Mouse (Mus musculus) limb, embryonic 11.5 days (tissue): ENCODE results near the gene Magi2. TPM values are rescaled to one million over a fixed set of nuclear protein-coding genes. Genes with fewer than 3 reads are reported as not detected.
A peak's percentile ranks its signal among the peaks of the same experiment; 100 is the strongest.

Source experiments
- ATAC-seq: fragments of 200-750 bp; cut with Nextera tagmentation; 2 replicates; pipeline ENCODE4 v1.8.0; 2017; ENCODE audit warnings: low read depth; ENCODE audit not compliant: insufficient number of reproducible peaks, low FRiP score, low TSS enrichment
- DNase-seq: peaks from one replicate; pipeline ENCODE4 v3.0.0-alpha.2; 2015; ENCODE audit warnings: low spot score
- H3K27ac ChIP-seq: fragments of 300-500 bp; sonication (generic); replicated peaks from 2 replicates; pipeline ENCODE4 v1.5.1; 2014; ENCODE audit warnings: low read depth, mild to moderate bottlenecking, low read length
- H3K27me3 ChIP-seq: fragments of 300-500 bp; sonication (generic); 2 replicates; pipeline ENCODE4 v1.6.1; 2014; ENCODE audit warnings: mild to moderate bottlenecking, low read length, mixed read lengths; ENCODE audit not compliant: control insufficient read depth, insufficient read depth
- H3K36me3 ChIP-seq: fragments of 300-500 bp; sonication (generic); 2 replicates; pipeline ENCODE4 v1.6.1; 2014; ENCODE audit warnings: mild to moderate bottlenecking, low read length, moderate library complexity, mixed read lengths; ENCODE audit not compliant: control insufficient read depth, insufficient read depth
- H3K4me1 ChIP-seq: fragments of 300-500 bp; sonication (generic); 2 replicates; pipeline ENCODE4 v1.6.1; 2014; ENCODE audit warnings: low read length, mixed read lengths; ENCODE audit not compliant: control insufficient read depth, insufficient read depth
- H3K4me2 ChIP-seq: fragments of 300-500 bp; sonication (generic); 2 replicates; pipeline ENCODE4 v1.6.1; 2014; ENCODE audit warnings: low read depth, mild to moderate bottlenecking, moderate library complexity; ENCODE audit not compliant: severe bottlenecking
- H3K4me3 ChIP-seq: fragments of 300-500 bp; sonication (generic); 2 replicates; pipeline ENCODE4 v1.5.1; 2014; ENCODE audit warnings: low read depth, low read length
- H3K9ac ChIP-seq: fragments of 300-500 bp; sonication (generic); 2 replicates; pipeline ENCODE4 v1.6.1; 2014; ENCODE audit warnings: mild to moderate bottlenecking, low read length
- H3K9me3 ChIP-seq: fragments of 300-500 bp; sonication (generic); 2 replicates; pipeline ENCODE4 v1.6.1; 2016; ENCODE audit warnings: low read length; ENCODE audit not compliant: control insufficient read depth
- WGBS: fragments of 180-500 bp; shearing (Covaris S2); extraction: QIAGEN DNeasy Blood & Tissue Kit; methylation state at CpG from one replicate; pipeline ENCODE4 v1.1.7; 2014; 5-methylcytosine and 5-hydroxymethylcytosine counted together
- polyA plus RNA-seq: library from polyadenylated mRNA; unstranded; fragments of >200 nt; fragmentation: Nextera tagmentation; extraction: Ambion mirVana; gene quantifications from 2 replicates; pipeline ENCODE4 v1.2.1, GENCODE M21; 2014

Gene Magi2
- polyA plus RNA-seq, 1 experiment from 2014 or later, result 2.8 TPM

GRCm38 (mm10) chr5:19901625-19902024, 674.8 kb downstream of the Magi2 start:
- Histone ChIP-seq H3K27ac (no peak overlapping the region), H3K4me1 (no peaks in the 10 kb centered on the region), H3K4me3 (no peak overlapping the region), H3K27me3 (no peaks in the 10 kb centered on the region), H3K9ac (no peak overlapping the region), H3K4me2 (no peak overlapping the region), H3K9me3 (no peaks in the 10 kb centered on the region), H3K36me3 (no peaks in the 10 kb centered on the region)
- WGBS, result 80% methylated on average over 8 of the region's 8 CpGs
- DNase-seq (no peak), ATAC-seq (no peak)

GRCm38 (mm10) chr5:19906636-19907035, 679.8 kb downstream of the Magi2 start:
- no peak overlapping the region for H3K9ac ChIP-seq
- H3K4me2 ChIP-seq, result no peak overlapping the region
- ATAC-seq, result no peak
- H3K36me3 ChIP-seq, result no peaks in the 10 kb centered on the region
- 76% methylated on average over 4 of the region's 4 CpGs for WGBS
- H3K4me3 ChIP-seq, result no peak overlapping the region
- H3K4me1 ChIP-seq, result 0 out of 2 replicates have a peak, but pooled peaks cover 2% of the 10 kb centered on the region
- no peak overlapping the region for H3K27ac ChIP-seq
- peaks cover 10% of the 10 kb centered on the region for H3K27me3 ChIP-seq
- DNase-seq, result no peak
- no peaks in the 10 kb centered on the region for H3K9me3 ChIP-seq

- no peak overlapping the region for H3K27ac ChIP-seq
- peak overlapping the region; percentile 59 for H3K4me2 ChIP-seq
- no peaks in the 10 kb centered on the region for H3K36me3 ChIP-seq
- H3K4me3 ChIP-seq, result peak overlapping the region; percentile 29
- 6% methylated on average over 11 of the region's 12 CpGs for WGBS
- no peaks in the 10 kb centered on the region for H3K9me3 ChIP-seq
- peaks cover 10% of the 10 kb centered on the region for H3K27me3 ChIP-seq
- no peak for DNase-seq
- no peak overlapping the region for H3K9ac ChIP-seq
- H3K4me1 ChIP-seq, result 0 out of 2 replicates have a peak, but pooled peaks cover 2% of the 10 kb centered on the region
- no peak for ATAC-seq
Observed at GRCm38 (mm10) chr5:19907381-19907982, 680.6 kb downstream of the Magi2 start.

GRCm38 (mm10) chr5:19907983-19908705, 681.3 kb downstream of the Magi2 start:
- no peaks in the 10 kb centered on the region for H3K9me3 ChIP-seq
- 6% methylated on average over 16 of the region's 16 CpGs for WGBS

GRCm38 (mm10) chr5:19908706-19909060, 681.8 kb downstream of the Magi2 start:
- 2% methylated on average over 5 of the region's 5 CpGs for WGBS
- Histone ChIP-seq H3K27ac (no peak overlapping the region), H3K9me3 (no peaks in the 10 kb centered on the region), H3K4me3 (peak overlapping the region; percentile 14; the same call in 1 of the 2 replicates), H3K9ac (no peak overlapping the region), H3K4me2 (peak overlapping the region; percentile 59; the same call in 1 of the 2 replicates), H3K36me3 (no peaks in the 10 kb centered on the region), H3K4me1 (0 out of 2 replicates have a peak, but pooled peaks cover 2% of the 10 kb centered on the region), H3K27me3 (peaks cover 10% of the 10 kb centered on the region)
- DNase-seq, result no peak
- ATAC-seq, result no peak

More at GRCm38 (mm10) chr5:19907983-19908705, 681.3 kb downstream of the Magi2 start:
- Histone ChIP-seq H3K27ac (no peak overlapping the region), H3K4me3 (peak overlapping the region; percentile 29), H3K4me1 (0 out of 2 replicates have a peak, but pooled peaks cover 2% of the 10 kb centered on the region), H3K9ac (no peak overlapping the region), H3K4me2 (peak overlapping the region; percentile 59), H3K27me3 (peaks cover 10% of the 10 kb centered on the region), H3K36me3 (no peaks in the 10 kb centered on the region)
- DNase-seq (peak; percentile 53), ATAC-seq (no peak)

GRCm38 (mm10) chr5:19909071-19909470, 682.2 kb downstream of the Magi2 start:
- WGBS, result 6% methylated on average over 11 of the region's 11 CpGs
- Histone ChIP-seq H3K9ac (no peak overlapping the region), H3K4me3 (peak overlapping the region; percentile 14; the same call in 1 of the 2 replicates)

GRCm38 (mm10) chr5:19909664-19910063, 682.8 kb downstream of the Magi2 start:
- no peak for DNase-seq
- Histone ChIP-seq H3K4me1 (0 out of 2 replicates have a peak, but pooled peaks cover 2% of the 10 kb centered on the region), H3K36me3 (no peaks in the 10 kb centered on the region), H3K27ac (no peak overlapping the region), H3K4me2 (no peak overlapping the region), H3K27me3 (peaks cover 10% of the 10 kb centered on the region), H3K9me3 (no peaks in the 10 kb centered on the region), H3K9ac (no peak overlapping the region), H3K4me3 (no peak overlapping the region)
- WGBS, result 74% methylated on average over 7 of the region's 7 CpGs
- no peak for ATAC-seq

More at GRCm38 (mm10) chr5:19909071-19909470, 682.2 kb downstream of the Magi2 start:
- DNase-seq, result peak; percentile 26
- no peaks in the 10 kb centered on the region for H3K9me3 ChIP-seq
- H3K27ac ChIP-seq, result no peak overlapping the region
- peak overlapping the region; percentile 59; the same call in 1 of the 2 replicates for H3K4me2 ChIP-seq
- no peak for ATAC-seq
- H3K4me1 ChIP-seq, result 0 out of 2 replicates have a peak, but pooled peaks cover 2% of the 10 kb centered on the region
- peaks cover 10% of the 10 kb centered on the region for H3K27me3 ChIP-seq
- H3K36me3 ChIP-seq, result no peaks in the 10 kb centered on the region

- Histone ChIP-seq H3K4me3 (no peak overlapping the region), H3K27me3 (no peaks in the 10 kb centered on the region), H3K9me3 (no peaks in the 10 kb centered on the region), H3K36me3 (no peaks in the 10 kb centered on the region), H3K4me2 (no peak overlapping the region), H3K27ac (no peak overlapping the region), H3K4me1 (no peaks in the 10 kb centered on the region; the same call in 1 of the 2 replicates), H3K9ac (no peak overlapping the region)
- DNase-seq, result no peak
- no peak for ATAC-seq
- 89% methylated on average over 3 of the region's 3 CpGs for WGBS
Observed at GRCm38 (mm10) chr5:19932102-19932501, 705.3 kb downstream of the Magi2 start.
